In the genomic region with DNA sequence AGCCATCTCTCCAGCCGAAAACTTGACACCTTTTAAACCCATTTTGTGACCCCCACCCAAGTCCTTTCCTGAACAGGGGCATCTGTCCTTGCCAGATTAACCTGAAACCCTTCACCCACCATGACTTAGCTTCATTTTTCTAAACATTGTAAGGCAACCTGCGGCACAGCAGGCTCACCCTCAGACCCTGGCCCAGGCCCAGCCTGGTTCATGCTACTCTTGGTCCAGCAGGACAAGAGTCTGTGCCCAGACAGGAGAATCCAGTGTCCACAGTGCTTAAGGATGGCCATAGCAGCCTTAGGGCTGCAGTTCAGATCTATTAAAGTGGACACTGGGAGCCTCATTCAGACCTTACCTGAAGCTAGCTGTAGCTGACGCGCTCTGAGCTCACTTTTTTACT, we compare ENCODE assay signal across 21 mouse cellular contexts. TPM values are rescaled to one million over a fixed set of nuclear protein-coding genes. Genes with fewer than 3 reads are reported as not detected.
DNase-seq lines count a peak whose midpoint lies in the region; ATAC-seq and TF ChIP-seq lines count a peak whose summit lies in the region.
"Had no signal": no experiment of that assay in that cellular context is flagged by ENCODE, and none has a peak within 500 bp of the region (broad histone marks: within the 10 kb centered on the region; RNA-seq: fewer than 3 reads in every experiment).

No protein-coding gene starts in this region.

- WGBS in macrophage (ENCODE audit: missing documents): 97% methylated on average over 4 of the region's 4 CpGs

- TF ChIP-seq CTCF in bone marrow macrophage, adult 2 months (IDR thresholded peaks at IDR 0.05; ENCODE audit: low read depth, low read length): no peak

- peaks cover 17% of the 10 kb centered on the region for H3K36me3 ChIP-seq in macrophage (ENCODE audit: inconsistent target)

- no peak overlapping the region for H3K4me3 ChIP-seq in bone marrow macrophage, adult 2 months (ENCODE audit: insufficient read depth, low read length)
- H3K4me3 ChIP-seq in macrophage (ENCODE audit: inconsistent target): no peak overlapping the region

- ATAC-seq in megakaryocyte progenitor cell, adult 5-6 weeks (replicated peaks; ENCODE audit: poor library complexity): no peak
- ATAC-seq: activated CD4-positive, CD25-positive, alpha-beta regulatory T cell, adult 4 months; CD4-positive, CD25-positive, alpha-beta regulatory T cell, adult 4 months; Patski had no signal

- H3K27ac ChIP-seq in bone marrow macrophage, adult 2 months (ENCODE audit: insufficient read depth, low read depth, low read length): peak overlapping the region; percentile 41
- H3K27ac ChIP-seq in macrophage: peak overlapping the region; percentile 99

- peaks cover 39% of the 10 kb centered on the region for H3K4me1 ChIP-seq in bone marrow macrophage, adult 2 months (ENCODE audit: control insufficient read depth, insufficient read depth, low read length)

- H3K79me2 ChIP-seq in macrophage (ENCODE audit: inconsistent target): no peaks in the 10 kb centered on the region

- peak; percentile 36 to 63 for DNase-seq in cerebellum, postnatal 10 days
- DNase-seq in cerebellum, adult 11-12 months: no peak
- peak; percentile 40 to 54 for DNase-seq in cerebellum, postnatal 14 days
- DNase-seq in cerebellum, adult 9-11 months: no peak
- DNase-seq in adrenal gland, postnatal 25 days: no peak
- DNase-seq: adrenal gland, adult 2 months; adrenal gland, adult 8-10 months; adrenal gland, postnatal 10 days; adrenal gland, postnatal 14 days; adrenal gland, postnatal 36 days; B cell, adult 2 months; cerebellum, adult 11 months; cerebellum, adult 18-20 months; cerebellum, adult 2 months; cerebellum, adult 8-10 months had no signal

- no peak for TF ChIP-seq POLR2A in bone marrow macrophage, adult 2 months (IDR thresholded peaks at IDR 0.05; ENCODE audit: borderline replicate concordance, low read depth, low read length)

RNA-seq across cellular contexts. Expression of a gene that starts 11.9 kb away (rescaled TPM):
- polyA plus RNA-seq in bone marrow macrophage, adult 2 months (2012; ENCODE audit: insufficient read depth, insufficient read length, missing spikeins): 10.2 and 10.6 TPM in 2 replicates
- 1 to 10 TPM; 2.0 to 8.6 (median 4.8) TPM for total RNA-seq in macrophage (2018; cell fraction: chromatin; rRNA removed)
- total RNA-seq in macrophage (2018; cell fraction: cytosol; rRNA removed): 1 to 10 TPM; 3.9 to 7.4 (median 5.7) TPM
- 10 to 100 TPM in 5 of 26 experiments, 1 to 10 TPM in 21; 3.1 to 13.7 (median 7.6) TPM for total RNA-seq in macrophage (2018; cell fraction: nucleus; rRNA removed)
- 3.4 to 5.4 TPM (median 4.4 TPM) in 3 replicates for polyA plus RNA-seq in macrophage (2018)
- 8.0 and 10.8 TPM in 2 replicates for total RNA-seq in megakaryocyte progenitor cell, adult 5-6 weeks (2015)
- total RNA-seq in megakaryocyte progenitor cell, adult 5-6 weeks (2017): 7.0 and 8.9 TPM in 2 replicates
- total RNA-seq in adrenal gland, postnatal 25 days (2021): 2.5 and 3.9 TPM in 2 replicates

RNA-seq across cellular contexts. Expression of a gene that starts 27.9 kb away (rescaled TPM):
- polyA plus RNA-seq in bone marrow macrophage, adult 2 months (2012; ENCODE audit: insufficient read depth, insufficient read length, missing spikeins): 45.0 and 48.5 TPM in 2 replicates
- total RNA-seq in macrophage (2018; cell fraction: chromatin; rRNA removed): 100 to 1,000 TPM in 9 of 26 experiments, 10 to 100 TPM in 17; 29.9 to 167 (median 78.6) TPM
- 100 to 1,000 TPM in 5 of 26 experiments, 10 to 100 TPM in 21; 40.4 to 182 (median 83.3) TPM for total RNA-seq in macrophage (2018; cell fraction: cytosol; rRNA removed)
- total RNA-seq in macrophage (2018; cell fraction: nucleus; rRNA removed): 100 to 1,000 TPM in 17 of 26 experiments, 10 to 100 TPM in 9; 53.5 to 249 (median 123) TPM
- polyA plus RNA-seq in macrophage (2018): 26.7 to 29.5 TPM (median 28.6 TPM) in 3 replicates
- total RNA-seq in megakaryocyte progenitor cell, adult 5-6 weeks (2015): 42.3 and 45.4 TPM in 2 replicates
- total RNA-seq in megakaryocyte progenitor cell, adult 5-6 weeks (2017): 5.6 TPM in 2 replicates
- 10.7 and 12.0 TPM in 2 replicates for total RNA-seq in adrenal gland, postnatal 25 days (2021)

RNA-seq across cellular contexts. Expression of a gene that starts 28.0 kb away (rescaled TPM):
- polyA plus RNA-seq in bone marrow macrophage, adult 2 months (2012; ENCODE audit: insufficient read depth, insufficient read length, missing spikeins): 27.5 and 28.0 TPM in 2 replicates
- total RNA-seq in macrophage (2018; cell fraction: chromatin; rRNA removed): 100 to 1,000 TPM in 10 of 26 experiments, 10 to 100 TPM in 16; 60.8 to 135 (median 92.8) TPM
- total RNA-seq in macrophage (2018; cell fraction: cytosol; rRNA removed): 10 to 100 TPM; 13.1 to 32.3 (median 19.1) TPM
- total RNA-seq in macrophage (2018; cell fraction: nucleus; rRNA removed): 100 to 1,000 TPM in 1 of 26 experiments, 10 to 100 TPM in 25; 46.0 to 110 (median 70.7) TPM
- 10.7 to 19.5 TPM (median 16.7 TPM) in 3 replicates for polyA plus RNA-seq in macrophage (2018)
- 14.0 and 14.9 TPM in 2 replicates for total RNA-seq in megakaryocyte progenitor cell, adult 5-6 weeks (2015)
- total RNA-seq in megakaryocyte progenitor cell, adult 5-6 weeks (2017): 16.7 and 22.1 TPM in 2 replicates
- total RNA-seq in adrenal gland, postnatal 25 days (2021): 53.1 and 64.1 TPM in 2 replicates

RNA-seq across cellular contexts. Expression of a gene that starts 52.2 kb away (rescaled TPM):
- 68.7 and 73.5 TPM in 2 replicates for polyA plus RNA-seq in bone marrow macrophage, adult 2 months (2012; ENCODE audit: insufficient read depth, insufficient read length, missing spikeins)
- 100 to 1,000 TPM; 206 to 532 (median 312) TPM for total RNA-seq in macrophage (2018; cell fraction: chromatin; rRNA removed)
- total RNA-seq in macrophage (2018; cell fraction: cytosol; rRNA removed): 100 to 1,000 TPM; 104 to 167 (median 140) TPM
- total RNA-seq in macrophage (2018; cell fraction: nucleus; rRNA removed): 100 to 1,000 TPM; 197 to 420 (median 240) TPM
- 93.5 to 244 TPM (median 125 TPM) in 3 replicates for polyA plus RNA-seq in macrophage (2018)
- total RNA-seq in megakaryocyte progenitor cell, adult 5-6 weeks (2015): 59.2 and 60.4 TPM in 2 replicates
- total RNA-seq in megakaryocyte progenitor cell, adult 5-6 weeks (2017): 65.8 and 89.2 TPM in 2 replicates
- 112 and 119 TPM in 2 replicates for total RNA-seq in adrenal gland, postnatal 25 days (2021)

Comparison
In these comparisons a context has a peak if more than half of its experiments do, and no peak if none do; other contexts are left out.
1. DNase-seq: peak in cerebellum, postnatal 10 days (2 of 2) and cerebellum, postnatal 14 days (2 of 2); none in cerebellum, adult 11-12 months (single experiment), cerebellum, adult 9-11 months (single experiment) and adrenal gland, postnatal 25 days (single experiment).